8 mouse cellular contexts compared by ENCODE assay signal in the genomic region with DNA sequence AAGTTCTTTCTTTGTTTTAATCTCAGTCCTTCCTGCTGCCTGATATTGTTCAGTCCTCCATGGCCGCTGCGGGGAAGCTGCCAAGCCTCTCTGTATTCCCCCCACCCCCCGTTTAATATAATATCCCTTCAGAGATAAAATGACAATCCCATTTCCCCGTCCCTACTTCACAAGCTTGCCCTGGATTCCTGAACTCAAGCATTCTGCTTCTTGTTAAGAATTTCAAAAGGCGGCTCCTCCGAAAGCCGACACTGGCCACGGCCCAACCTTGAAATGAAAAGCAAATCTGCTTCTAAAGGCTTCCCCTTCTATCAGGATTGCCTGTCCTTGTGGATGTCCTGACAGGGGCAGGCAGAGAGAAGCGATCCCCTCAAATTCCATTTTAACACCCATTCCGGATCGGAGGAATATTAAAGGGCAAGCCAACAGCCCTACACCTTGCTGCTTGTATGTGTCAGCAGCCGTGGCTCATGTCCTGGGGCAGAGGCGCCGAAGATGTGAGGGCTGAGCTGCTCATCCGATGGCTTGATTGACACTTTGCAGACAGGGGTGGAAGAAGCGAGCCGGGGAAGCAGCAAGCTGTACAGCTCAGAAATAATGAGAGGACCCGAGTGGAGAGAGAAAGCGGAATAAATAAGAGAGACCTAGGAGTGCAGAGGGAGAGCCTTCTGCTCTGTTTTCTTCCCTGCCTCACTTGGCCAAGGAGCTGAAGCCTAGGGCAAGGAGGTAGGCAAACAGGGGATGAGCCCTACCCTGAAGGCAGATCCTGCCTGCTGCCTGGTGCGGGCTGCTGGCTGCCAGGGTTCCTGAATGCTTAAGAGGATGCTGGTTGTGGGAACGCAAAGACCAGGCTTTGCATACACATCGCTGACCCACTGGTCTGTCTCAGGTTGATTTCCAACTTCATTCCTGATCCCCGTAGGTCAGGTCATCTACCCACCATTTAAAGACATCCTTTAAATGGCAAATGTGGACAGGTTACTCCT. TPM values are rescaled to one million over a fixed set of nuclear protein-coding genes. Genes with fewer than 3 reads are reported as not detected.
DNase-seq lines count a peak whose midpoint lies in the region; ATAC-seq lines count a peak whose summit lies in the region.
"Had no signal": no experiment of that assay in that cellular context is flagged by ENCODE, and none has a peak within 500 bp of the region (broad histone marks: within the 10 kb centered on the region; RNA-seq: fewer than 3 reads in every experiment).

No protein-coding gene starts in this region.

- peaks cover 51% of the 10 kb centered on the region for H3K4me1 ChIP-seq in lung, embryonic 15.5 days
- peaks cover 17% of the 10 kb centered on the region for H3K4me1 ChIP-seq in embryonic facial prominence, embryonic 11.5 days (ENCODE audit: control insufficient read depth, insufficient read depth, low read length)
- peaks cover 59% of the 10 kb centered on the region for H3K4me1 ChIP-seq in hindbrain, embryonic 16.5 days (ENCODE audit: control insufficient read depth, insufficient read depth, low read depth, low read length)
- H3K4me1 ChIP-seq in liver, embryonic 12.5 days = peaks cover 31% of the 10 kb centered on the region

- H3K4me2 ChIP-seq in lung, embryonic 15.5 days = peak overlapping the region; percentile 42
- no peak overlapping the region for H3K4me2 ChIP-seq in embryonic facial prominence, embryonic 11.5 days (ENCODE audit: low read depth, low read length)
- peak overlapping the region; percentile 41 for H3K4me2 ChIP-seq in hindbrain, embryonic 16.5 days (ENCODE audit: low read length)
- H3K4me2 ChIP-seq in liver, embryonic 12.5 days = no peak overlapping the region

- H3K36me3 ChIP-seq in lung, embryonic 15.5 days = no peaks in the 10 kb centered on the region
- H3K36me3 ChIP-seq in embryonic facial prominence, embryonic 11.5 days (replicated peaks; ENCODE audit: control insufficient read depth, insufficient read depth, low read depth, low read length) = no peaks in the 10 kb centered on the region
- H3K36me3 ChIP-seq in hindbrain, embryonic 16.5 days (ENCODE audit: control insufficient read depth, insufficient read depth, low read length) = no peaks in the 10 kb centered on the region
- H3K36me3 ChIP-seq in liver, embryonic 12.5 days = no peaks in the 10 kb centered on the region

- H3K27me3 ChIP-seq in lung, embryonic 15.5 days = peaks cover 16% of the 10 kb centered on the region; the same call in 1 of the 2 replicates
- peaks cover 9% of the 10 kb centered on the region for H3K27me3 ChIP-seq in embryonic facial prominence, embryonic 11.5 days (ENCODE audit: control insufficient read depth, insufficient read depth, low read length)
- H3K27me3 ChIP-seq in hindbrain, embryonic 16.5 days (replicated peaks; ENCODE audit: control insufficient read depth, insufficient read depth, low read length) = no peaks in the 10 kb centered on the region
- peaks cover 79% of the 10 kb centered on the region for H3K27me3 ChIP-seq in liver, embryonic 12.5 days (replicated peaks)

- H3K27ac ChIP-seq in lung, embryonic 15.5 days = peak overlapping the region; percentile 43; the same call in 1 of the 2 replicates
- H3K27ac ChIP-seq in embryonic facial prominence, embryonic 11.5 days (replicated peaks; ENCODE audit: low read depth, low read length) = no peak overlapping the region
- peak overlapping the region; percentile 80 for H3K27ac ChIP-seq in hindbrain, embryonic 16.5 days (ENCODE audit: low read depth, low read length)
- H3K27ac ChIP-seq in liver, embryonic 12.5 days = no peak overlapping the region

- WGBS in lung, embryonic 15.5 days = 18% methylated on average over 23 of the region's 23 CpGs
- WGBS in embryonic facial prominence, embryonic 11.5 days = 10% methylated on average over 23 of the region's 23 CpGs
- WGBS in hindbrain, embryonic 16.5 days = 10% methylated on average over 23 of the region's 23 CpGs
- WGBS in liver, embryonic 12.5 days (ENCODE audit: insufficient replicate concordance) = 31% methylated on average over 23 of the region's 23 CpGs

- no peak for ATAC-seq in lung, embryonic 15.5 days (ENCODE audit: borderline replicate concordance, extremely low read depth, low FRiP score, low TSS enrichment)
- no peak for ATAC-seq in embryonic facial prominence, embryonic 11.5 days (replicated peaks; ENCODE audit: insufficient number of reproducible peaks, low FRiP score, low TSS enrichment, low read depth)
- ATAC-seq in hindbrain, embryonic 16.5 days = 0 out of 2 replicates have a peak, but pooled peaks have one; percentile 13
- no peak for ATAC-seq in liver, embryonic 12.5 days

- H3K9ac ChIP-seq in lung, embryonic 15.5 days = no peak overlapping the region
- H3K9ac ChIP-seq in embryonic facial prominence, embryonic 11.5 days (replicated peaks; ENCODE audit: low read length) = no peak overlapping the region
- H3K9ac ChIP-seq in hindbrain, embryonic 16.5 days (ENCODE audit: low read depth, low read length) = peak overlapping the region; percentile 54
- no peak overlapping the region for H3K9ac ChIP-seq in liver, embryonic 12.5 days

- no peaks in the 10 kb centered on the region for H3K9me3 ChIP-seq in lung, embryonic 15.5 days
- no peaks in the 10 kb centered on the region for H3K9me3 ChIP-seq in embryonic facial prominence, embryonic 11.5 days (replicated peaks; ENCODE audit: control insufficient read depth, low read length)
- H3K9me3 ChIP-seq in hindbrain, embryonic 16.5 days (ENCODE audit: control insufficient read depth, low read length) = no peaks in the 10 kb centered on the region
- H3K9me3 ChIP-seq in liver, embryonic 12.5 days (replicated peaks) = no peaks in the 10 kb centered on the region

- DNase-seq in lung, postnatal 25 days (ENCODE audit: low spot score) = no peak
- peak; percentile 58 for DNase-seq in embryonic facial prominence, embryonic 11.5 days (ENCODE audit: low spot score)
- peak; percentile 55 for DNase-seq in retina, embryonic 14.5 days (ENCODE audit: low spot score)
- DNase-seq in gastrocnemius, postnatal 25 days = no peak

- peak overlapping the region; percentile 13; the same call in 1 of the 2 replicates for H3K4me3 ChIP-seq in lung, embryonic 15.5 days
- H3K4me3 ChIP-seq in embryonic facial prominence, embryonic 11.5 days (ENCODE audit: low read depth, low read length) = no peak overlapping the region
- peak overlapping the region; percentile 10; the same call in 1 of the 2 replicates for H3K4me3 ChIP-seq in hindbrain, embryonic 16.5 days (ENCODE audit: low read length)
- no peak overlapping the region for H3K4me3 ChIP-seq in liver, embryonic 12.5 days

RNA-seq across cellular contexts. Expression of a gene that starts 3.2 kb away (rescaled TPM):
- 1.2 and 1.6 TPM in 2 replicates for polyA plus RNA-seq in lung, embryonic 15.5 days (2015; fragmentation: Nextera tagmentation; extraction: Ambion mirVana)
- polyA plus RNA-seq in embryonic facial prominence, embryonic 11.5 days (2014; fragmentation: Nextera tagmentation; extraction: Ambion mirVana) = 2.7 and 3.0 TPM in 2 replicates
- polyA plus RNA-seq in hindbrain, embryonic 16.5 days (2015; fragmentation: Nextera tagmentation; extraction: Ambion mirVana) = 5.9 and 7.7 TPM in 2 replicates
- polyA plus RNA-seq in liver, embryonic 12.5 days (2016; fragmentation: Nextera tagmentation; extraction: Ambion mirVana) = 6.7 and 7.2 TPM in 2 replicates
- under 1 TPM in 1 of 2 experiments, not detected in 1; 0.16 TPM for total RNA-seq in gastrocnemius, postnatal 25 days (2021)
- total RNA-seq: neutrophil, adult 5-6 weeks had no signal

RNA-seq across cellular contexts. Expression of a gene that starts 33.5 kb away (rescaled TPM):
- 0.23 and 0.51 TPM in 2 replicates for polyA plus RNA-seq in lung, embryonic 15.5 days (2015; fragmentation: Nextera tagmentation; extraction: Ambion mirVana)
- 1.5 and 2.1 TPM in 2 replicates for polyA plus RNA-seq in embryonic facial prominence, embryonic 11.5 days (2014; fragmentation: Nextera tagmentation; extraction: Ambion mirVana)
- polyA plus RNA-seq in hindbrain, embryonic 16.5 days (2015; fragmentation: Nextera tagmentation; extraction: Ambion mirVana) = 132 and 156 TPM in 2 replicates
- 0.05 TPM in 1 of 2 replicates, not detected in the other for polyA plus RNA-seq in liver, embryonic 12.5 days (2016; fragmentation: Nextera tagmentation; extraction: Ambion mirVana)
- total RNA-seq in gastrocnemius, postnatal 25 days (2021) = under 1 TPM in 1 of 2 experiments, not detected in 1; 0.16 TPM
- total RNA-seq: neutrophil, adult 5-6 weeks had no signal

Comparison
In these comparisons a context has a peak if more than half of its experiments do, and no peak if none do; other contexts are left out.
1. H3K27ac ChIP-seq: peak in lung, embryonic 15.5 days (single experiment) and hindbrain, embryonic 16.5 days (single experiment); none in embryonic facial prominence, embryonic 11.5 days (single experiment) and liver, embryonic 12.5 days (single experiment).
2. H3K4me2 ChIP-seq: peak in lung, embryonic 15.5 days (single experiment) and hindbrain, embryonic 16.5 days (single experiment); none in embryonic facial prominence, embryonic 11.5 days (single experiment) and liver, embryonic 12.5 days (single experiment).
3. H3K4me3 ChIP-seq: peak in lung, embryonic 15.5 days (single experiment) and hindbrain, embryonic 16.5 days (single experiment); none in embryonic facial prominence, embryonic 11.5 days (single experiment) and liver, embryonic 12.5 days (single experiment).
4. DNase-seq: peak in embryonic facial prominence, embryonic 11.5 days (single experiment) and retina, embryonic 14.5 days (single experiment); none in lung, postnatal 25 days (single experiment) and gastrocnemius, postnatal 25 days (single experiment).
5. RNA of a gene that starts 33.5 kb away (polyA plus RNA-seq): 132 to 156 TPM in hindbrain, embryonic 16.5 days; 1.5 to 2.1 TPM in embryonic facial prominence, embryonic 11.5 days, 0.23 to 0.51 TPM in lung, embryonic 15.5 days and 0.05 TPM in liver, embryonic 12.5 days; every median in the first group is over 10 times any median in the second.